Mouse (Mus musculus): ENCODE data around the gene Pias1.

DNA sequence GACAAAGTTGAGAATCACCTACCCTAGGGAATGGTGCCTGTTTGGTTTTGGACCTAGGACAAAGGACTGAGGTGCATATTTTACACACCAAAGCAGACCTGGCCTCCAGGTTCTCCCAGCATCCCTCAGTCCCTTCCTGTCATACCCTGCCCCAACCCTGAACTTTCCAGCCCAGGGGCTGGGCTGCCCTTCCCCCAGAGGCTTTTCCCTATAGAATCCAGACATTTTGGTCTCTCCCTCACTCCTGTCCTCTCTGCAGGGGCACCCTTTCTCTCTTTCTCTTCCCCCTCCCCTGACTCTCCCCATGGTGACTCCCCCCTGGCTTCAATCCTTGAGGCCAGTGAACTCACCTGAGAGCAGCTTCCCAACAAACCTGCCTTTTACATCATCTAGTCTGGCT lies 117.0 kb downstream of the Pias1 start:
- no peak for TF ChIP-seq CTCF (IDR thresholded peaks at IDR 0.05; ENCODE audit: insufficient read depth, low read length)
- TF ChIP-seq POLR2A (IDR thresholded peaks at IDR 0.05; ENCODE audit: borderline replicate concordance, extremely low read depth, low read depth, low read length), result no peak
